Mouse (Mus musculus) megakaryocyte, embryonic 14.5 days (primary cell): ENCODE measurements around the gene Guk1.

Experiments used
- FLI1 ChIP-seq: IDR thresholded peaks from 2 replicates; pipeline ENCODE4 v1.6.1; 2012; ENCODE audit warnings: low read length, inconsistent platforms, mixed read lengths
- GATA1 ChIP-seq: IDR thresholded peaks from 3 replicates; pipeline ENCODE4 v1.6.1; 2012; ENCODE audit warnings: mixed read lengths, low read length, inconsistent platforms, borderline replicate concordance

DNA sequence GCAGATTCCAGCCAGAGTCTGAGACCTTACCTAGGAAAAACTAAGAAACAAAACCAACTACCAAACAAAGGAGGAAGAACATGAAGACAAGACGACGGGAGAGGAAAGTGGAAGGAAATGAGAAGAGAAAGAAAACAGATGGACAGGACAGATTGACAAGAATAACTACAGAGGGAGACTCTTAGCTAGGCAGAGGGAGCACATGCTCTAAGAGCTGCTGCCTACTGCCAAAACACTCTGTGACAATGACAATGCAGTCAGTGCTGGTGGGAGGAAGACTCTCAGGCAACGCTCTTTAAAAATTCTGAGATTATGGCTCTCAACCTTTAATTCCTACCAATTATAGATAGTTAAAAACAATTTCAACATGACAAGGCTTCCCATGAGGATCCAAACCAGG lies 24.9 kb upstream of the Guk1 start:
- TF ChIP-seq GATA1, result no peak
- no peak for TF ChIP-seq FLI1
